Mouse (Mus musculus): ENCODE results near the gene Utf1. TPM values are rescaled to one million over a fixed set of nuclear protein-coding genes. Genes with fewer than 3 reads are reported as not detected.

Utf1 gene
- polyA plus RNA-seq, 2 experiments, result not detected

GRCm38 (mm10) chr7:139899505-139899904 is 44.1 kb upstream of the Utf1 start:
- 60% methylated on average over 7 of the region's 7 CpGs for WGBS (ENCODE audit: insufficient replicate concordance)
- Histone ChIP-seq H3K4me3 (ENCODE audit: insufficient read depth in 1 of 2, low read depth in 2 of 2, low read length in 2 of 2) (no peak overlapping the region), H3K9me3 (ENCODE audit: control insufficient read depth, low read length) (no peaks in the 10 kb centered on the region), H3K9ac (replicated peaks) (no peak overlapping the region), H3K4me1 (replicated peaks; ENCODE audit: control insufficient read depth in 2 of 2, insufficient read depth in 2 of 2, low read length in 1 of 2) (no peaks in the 10 kb centered on the region), H3K36me3 (replicated peaks; ENCODE audit: control insufficient read depth, insufficient read depth, low read depth) (no peaks in the 10 kb centered on the region), H3K27ac (no peak overlapping the region), H3K4me2 (ENCODE audit: low read depth) (no peak overlapping the region), H3K27me3 (ENCODE audit: control insufficient read depth, insufficient read depth, low read length) (peaks cover 13% of the 10 kb centered on the region)
- no peak for TF ChIP-seq CTCF (IDR thresholded peaks at IDR 0.05; ENCODE audit: low read depth)
- TF ChIP-seq EP300 (IDR thresholded peaks at IDR 0.05; ENCODE audit: low read depth), result no peak
- ATAC-seq (ENCODE audit: insufficient read depth), result no peak
- no peak for DNase-seq (ENCODE audit: low read depth in 3 of 3, low spot score in 3 of 3)

GRCm38 (mm10) chr7:139900456-139900855 is 43.1 kb upstream of the Utf1 start:
- ATAC-seq (ENCODE audit: insufficient read depth) (no peak), DNase-seq (ENCODE audit: low read depth in 3 of 3, low spot score in 3 of 3) (no peak)
- TF ChIP-seq EP300 (IDR thresholded peaks at IDR 0.05; ENCODE audit: low read depth) (no peak), CTCF (IDR thresholded peaks at IDR 0.05; ENCODE audit: low read depth) (no peak)
- peaks cover 3% of the 10 kb centered on the region; the same call in 1 of the 2 replicates for H3K27me3 ChIP-seq (ENCODE audit: control insufficient read depth, insufficient read depth, low read length)
- no peaks in the 10 kb centered on the region; a peak in 1 of 4 replicates for H3K4me1 ChIP-seq (replicated peaks; ENCODE audit: control insufficient read depth in 2 of 2, insufficient read depth in 2 of 2, low read length in 1 of 2)
- H3K27ac ChIP-seq, result no peak overlapping the region
- H3K9ac ChIP-seq (replicated peaks), result no peak overlapping the region
- WGBS (ENCODE audit: insufficient replicate concordance), result 73% methylated on average over 7 of the region's 7 CpGs
- H3K4me2 ChIP-seq (ENCODE audit: low read depth), result no peak overlapping the region
- no peaks in the 10 kb centered on the region for H3K36me3 ChIP-seq (replicated peaks; ENCODE audit: control insufficient read depth, insufficient read depth, low read depth)
- H3K9me3 ChIP-seq (ENCODE audit: control insufficient read depth, low read length), result no peaks in the 10 kb centered on the region
- H3K4me3 ChIP-seq (ENCODE audit: insufficient read depth in 1 of 2, low read depth in 2 of 2, low read length in 2 of 2), result no peak overlapping the region

GRCm38 (mm10) chr7:139900896-139901295 is 42.7 kb upstream of the Utf1 start:
- TF ChIP-seq EP300 (IDR thresholded peaks at IDR 0.05; ENCODE audit: low read depth) (no peak), CTCF (IDR thresholded peaks at IDR 0.05; ENCODE audit: low read depth) (no peak)
- Histone ChIP-seq H3K9ac (replicated peaks) (no peak overlapping the region), H3K27ac (no peak overlapping the region), H3K4me2 (ENCODE audit: low read depth) (no peak overlapping the region), H3K4me3 (ENCODE audit: insufficient read depth in 1 of 2, low read depth in 2 of 2, low read length in 2 of 2) (no peak overlapping the region), H3K9me3 (ENCODE audit: control insufficient read depth, low read length) (no peaks in the 10 kb centered on the region), H3K36me3 (replicated peaks; ENCODE audit: control insufficient read depth, insufficient read depth, low read depth) (no peaks in the 10 kb centered on the region), H3K27me3 (ENCODE audit: control insufficient read depth, insufficient read depth, low read length) (peaks cover under 1% of the 10 kb centered on the region; the same call in 1 of the 2 replicates), H3K4me1 (replicated peaks; ENCODE audit: control insufficient read depth in 2 of 2, insufficient read depth in 2 of 2, low read length in 1 of 2) (no peaks in the 10 kb centered on the region; a peak in 1 of 4 replicates)
- DNase-seq (ENCODE audit: low read depth in 3 of 3, low spot score in 3 of 3) (no peak), ATAC-seq (ENCODE audit: insufficient read depth) (no peak)
- WGBS (ENCODE audit: insufficient replicate concordance), result 60% methylated on average over 6 of the region's 6 CpGs

GRCm38 (mm10) chr7:139901981-139902380 is 41.6 kb upstream of the Utf1 start:
- 4% methylated on average over 1 of the region's 1 CpGs for WGBS (ENCODE audit: insufficient replicate concordance)
- Histone ChIP-seq H3K4me2 (ENCODE audit: low read depth) (no peak overlapping the region), H3K9ac (replicated peaks) (no peak overlapping the region), H3K4me3 (ENCODE audit: insufficient read depth in 1 of 2, low read depth in 2 of 2, low read length in 2 of 2) (no peak overlapping the region), H3K36me3 (replicated peaks; ENCODE audit: control insufficient read depth, insufficient read depth, low read depth) (no peaks in the 10 kb centered on the region), H3K9me3 (ENCODE audit: control insufficient read depth, low read length) (no peaks in the 10 kb centered on the region), H3K27me3 (ENCODE audit: control insufficient read depth, insufficient read depth, low read length) (no peaks in the 10 kb centered on the region), H3K27ac (no peak overlapping the region), H3K4me1 (replicated peaks; ENCODE audit: control insufficient read depth in 2 of 2, insufficient read depth in 2 of 2, low read length in 1 of 2) (no peaks in the 10 kb centered on the region; a peak in 1 of 4 replicates)
- TF ChIP-seq EP300 (IDR thresholded peaks at IDR 0.05; ENCODE audit: low read depth), result no peak
- TF ChIP-seq CTCF (IDR thresholded peaks at IDR 0.05; ENCODE audit: low read depth), result no peak
- ATAC-seq (ENCODE audit: insufficient read depth) (no peak), DNase-seq (ENCODE audit: low read depth in 3 of 3, low spot score in 3 of 3) (no peak)

- H3K9me3 ChIP-seq (ENCODE audit: control insufficient read depth, low read length), result no peaks in the 10 kb centered on the region
- no peak overlapping the region for H3K9ac ChIP-seq (replicated peaks)
- no peaks in the 10 kb centered on the region; a peak in 1 of 4 replicates for H3K4me1 ChIP-seq (replicated peaks; ENCODE audit: control insufficient read depth in 2 of 2, insufficient read depth in 2 of 2, low read length in 1 of 2)
- no peaks in the 10 kb centered on the region for H3K36me3 ChIP-seq (replicated peaks; ENCODE audit: control insufficient read depth, insufficient read depth, low read depth)
- ATAC-seq (ENCODE audit: insufficient read depth) (no peak), DNase-seq (ENCODE audit: low read depth in 3 of 3, low spot score in 3 of 3) (no peak)
- TF ChIP-seq CTCF (IDR thresholded peaks at IDR 0.05; ENCODE audit: low read depth) (no peak), EP300 (IDR thresholded peaks at IDR 0.05; ENCODE audit: low read depth) (no peak)
- no peak overlapping the region for H3K27ac ChIP-seq
- no peak overlapping the region for H3K4me3 ChIP-seq (ENCODE audit: insufficient read depth in 1 of 2, low read depth in 2 of 2, low read length in 2 of 2)
- no peaks in the 10 kb centered on the region for H3K27me3 ChIP-seq (ENCODE audit: control insufficient read depth, insufficient read depth, low read length)
- 9% methylated on average over 6 of the region's 6 CpGs for WGBS (ENCODE audit: insufficient replicate concordance)
- no peak overlapping the region for H3K4me2 ChIP-seq (ENCODE audit: low read depth)
Observed at GRCm38 (mm10) chr7:139905261-139905660, 38.3 kb upstream of the Utf1 start.

Data from liver, embryonic 14.5 days (tissue).